Comparison of ENCODE assay signal across 17 mouse cellular contexts in the genomic region with DNA sequence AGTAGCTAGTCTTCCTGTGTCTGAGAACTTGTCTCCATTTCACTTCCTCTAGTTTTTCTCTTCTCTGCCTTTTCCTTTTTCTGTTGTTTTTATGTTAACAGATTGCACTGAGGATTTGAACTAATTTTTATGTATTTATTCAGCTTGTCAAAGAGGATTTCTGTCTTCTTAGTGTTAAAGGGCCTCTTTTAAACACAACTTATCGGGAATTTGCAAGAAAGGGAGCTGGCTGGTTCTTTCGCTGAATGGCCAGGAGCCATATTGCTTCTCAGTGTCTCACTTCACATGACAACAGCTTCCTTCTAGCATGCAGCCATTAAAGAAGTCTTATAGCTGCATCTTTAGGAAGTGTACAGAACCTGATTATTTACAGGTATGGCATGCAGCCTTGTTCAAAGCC.
"Had no signal": no experiment of that assay in that cellular context is flagged by ENCODE, and none has a peak within 500 bp of the region (broad histone marks: within the 10 kb centered on the region; RNA-seq: fewer than 3 reads in every experiment).

No protein-coding gene starts in this region.

- H3K4me3 ChIP-seq: lung, embryonic 15.5 days; megakaryocyte, embryonic 14.5 days; midbrain, embryonic 12.5 days; neural tube, embryonic 12.5 days; stomach, embryonic 15.5 days had no signal

- H3K4me2 ChIP-seq: lung, embryonic 15.5 days; midbrain, embryonic 12.5 days; neural tube, embryonic 12.5 days; stomach, embryonic 15.5 days had no signal

- H3K4me1 ChIP-seq: lung, embryonic 15.5 days; midbrain, embryonic 12.5 days; neural tube, embryonic 12.5 days; stomach, embryonic 15.5 days had no signal

- ATAC-seq: liver, postnatal 0 days; lung, postnatal 0 days had no signal

- H3K9me3 ChIP-seq: lung, embryonic 15.5 days; megakaryocyte, embryonic 14.5 days; midbrain, embryonic 12.5 days; neural tube, embryonic 12.5 days; stomach, embryonic 15.5 days had no signal

- H3K9ac ChIP-seq: liver, postnatal 0 days; lung, embryonic 15.5 days; midbrain, embryonic 12.5 days; neural tube, embryonic 12.5 days; stomach, embryonic 15.5 days had no signal

- DNase-seq: liver, postnatal 0 days; lung, adult 2 months; lung, postnatal 14 days; lung, postnatal 36 days; midbrain, embryonic 14.5 days; right cerebral cortex, postnatal 14 days; thymus, adult 2 months; thymus, postnatal 25 days; thymus, postnatal 4 days had no signal

- H3K36me3 ChIP-seq: lung, embryonic 15.5 days; midbrain, embryonic 12.5 days; neural tube, embryonic 12.5 days; stomach, embryonic 15.5 days had no signal

- H3K27ac ChIP-seq: lung, embryonic 15.5 days; macrophage; midbrain, embryonic 12.5 days; neural tube, embryonic 12.5 days; stomach, embryonic 15.5 days; stomach, postnatal 0 days had no signal

- H3K27me3 ChIP-seq: lung, embryonic 15.5 days; megakaryocyte, embryonic 14.5 days; midbrain, embryonic 12.5 days; neural tube, embryonic 12.5 days; stomach, embryonic 15.5 days had no signal
